Mouse (Mus musculus): Measurements from ENCODE around the gene Olfr239. TPM values are rescaled to one million over a fixed set of nuclear protein-coding genes. Genes with fewer than 3 reads are reported as not detected.

Olfr239 gene
- not detected for polyA plus RNA-seq (2014; fragmentation: Illumina TruSeq; extraction: RNeasy Lipid Tissue Mini Kit (QIAGEN cat#74804); ENCODE audit: low read depth, low replicate concordance)

GRCm38 (mm10) chr17:33191002-33191401 is at the start of gene Olfr239:
Olfr239 (plus strand) TSS chr17:33191302.

GRCm38 (mm10) chr17:33168147-33168546 is 23.0 kb upstream of the Olfr239 start, which contains the start of gene Olfr55:
Olfr55 (plus strand) TSS chr17:33168447.

DNA sequence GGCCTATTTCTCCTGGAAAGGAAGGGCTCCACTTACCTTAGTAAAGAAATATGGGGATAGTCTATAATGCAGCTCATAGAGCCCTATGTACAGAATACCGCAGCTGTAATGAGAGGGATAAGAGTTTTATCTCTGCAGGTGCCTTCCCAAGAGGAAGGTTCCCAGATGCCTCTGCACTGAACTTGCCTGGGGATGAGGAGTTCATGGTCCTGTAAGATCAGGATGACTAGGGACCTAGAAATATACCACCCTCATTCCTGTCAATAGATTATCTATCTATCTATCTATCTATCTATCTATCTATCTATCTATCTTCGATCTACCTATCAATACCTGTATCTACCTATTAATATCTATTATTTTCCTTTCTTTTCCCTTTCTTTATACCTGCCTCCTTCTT is 30.5 kb downstream of the Olfr239 start, which contains the start of gene Olfr1564:
Gene Olfr1564, minus strand, starts transcription at position 101 of the 400 bp plus-strand sequence.

Other genes with a start within 250 kb of the Olfr239 start
- gene Cyp4f13, start 243.9 kb upstream of the Olfr239 start, polyA plus RNA-seq (2014; fragmentation: Illumina TruSeq; extraction: RNeasy Lipid Tissue Mini Kit (QIAGEN cat#74804); ENCODE audit: low read depth, low replicate concordance), result 14.3 TPM
- gene Zfp472, start 225.5 kb upstream of the Olfr239 start, polyA plus RNA-seq (2014; fragmentation: Illumina TruSeq; extraction: RNeasy Lipid Tissue Mini Kit (QIAGEN cat#74804); ENCODE audit: low read depth, low replicate concordance), result 15.9 TPM
- gene Zfp952, start 198.2 kb upstream of the Olfr239 start, polyA plus RNA-seq (2014; fragmentation: Illumina TruSeq; extraction: RNeasy Lipid Tissue Mini Kit (QIAGEN cat#74804); ENCODE audit: low read depth, low replicate concordance), result 32.1 TPM
- gene Zfp763, start 157.9 kb upstream of the Olfr239 start, polyA plus RNA-seq (2014; fragmentation: Illumina TruSeq; extraction: RNeasy Lipid Tissue Mini Kit (QIAGEN cat#74804); ENCODE audit: low read depth, low replicate concordance), result 23.7 TPM
- not detected for gene 4921501E09Rik, start 123.2 kb upstream of the Olfr239 start, polyA plus RNA-seq (2014; fragmentation: Illumina TruSeq; extraction: RNeasy Lipid Tissue Mini Kit (QIAGEN cat#74804); ENCODE audit: low read depth, low replicate concordance)
- 25.1 TPM for gene Zfp563, start 102.0 kb upstream of the Olfr239 start, polyA plus RNA-seq (2014; fragmentation: Illumina TruSeq; extraction: RNeasy Lipid Tissue Mini Kit (QIAGEN cat#74804); ENCODE audit: low read depth, low replicate concordance)
- gene Morc2b, start 51.6 kb upstream of the Olfr239 start, polyA plus RNA-seq (2014; fragmentation: Illumina TruSeq; extraction: RNeasy Lipid Tissue Mini Kit (QIAGEN cat#74804); ENCODE audit: low read depth, low replicate concordance), result not detected
- gene Olfr55, start 22.9 kb upstream of the Olfr239 start, polyA plus RNA-seq (2014; fragmentation: Illumina TruSeq; extraction: RNeasy Lipid Tissue Mini Kit (QIAGEN cat#74804); ENCODE audit: low read depth, low replicate concordance), result not detected
- gene Olfr1564, start 30.4 kb downstream of the Olfr239 start, polyA plus RNA-seq (2014; fragmentation: Illumina TruSeq; extraction: RNeasy Lipid Tissue Mini Kit (QIAGEN cat#74804); ENCODE audit: low read depth, low replicate concordance), result not detected
- gene Zfp955a, start 63.8 kb downstream of the Olfr239 start, polyA plus RNA-seq (2014; fragmentation: Illumina TruSeq; extraction: RNeasy Lipid Tissue Mini Kit (QIAGEN cat#74804); ENCODE audit: low read depth, low replicate concordance), result 45.0 TPM
- not detected for gene Olfr63, start 73.4 kb downstream of the Olfr239 start, polyA plus RNA-seq (2014; fragmentation: Illumina TruSeq; extraction: RNeasy Lipid Tissue Mini Kit (QIAGEN cat#74804); ENCODE audit: low read depth, low replicate concordance)
- gene Zfp955b, start 98.2 kb downstream of the Olfr239 start, polyA plus RNA-seq (2014; fragmentation: Illumina TruSeq; extraction: RNeasy Lipid Tissue Mini Kit (QIAGEN cat#74804); ENCODE audit: low read depth, low replicate concordance), result 28.1 TPM
- gene Zfp81, start 167.6 kb downstream of the Olfr239 start, polyA plus RNA-seq (2014; fragmentation: Illumina TruSeq; extraction: RNeasy Lipid Tissue Mini Kit (QIAGEN cat#74804); ENCODE audit: low read depth, low replicate concordance), result 30.8 TPM
- 23.2 TPM for gene Zfp101, start 203.3 kb downstream of the Olfr239 start, polyA plus RNA-seq (2014; fragmentation: Illumina TruSeq; extraction: RNeasy Lipid Tissue Mini Kit (QIAGEN cat#74804); ENCODE audit: low read depth, low replicate concordance)
- not detected for gene Actl9, start 241.6 kb downstream of the Olfr239 start, polyA plus RNA-seq (2014; fragmentation: Illumina TruSeq; extraction: RNeasy Lipid Tissue Mini Kit (QIAGEN cat#74804); ENCODE audit: low read depth, low replicate concordance)

Measured in adrenal gland, adult 10 weeks (tissue).